Mouse (Mus musculus): ENCODE data around the gene Stk11. TPM values are rescaled to one million over a fixed set of nuclear protein-coding genes. Genes with fewer than 3 reads are reported as not detected.
A peak's percentile ranks its signal among the peaks of the same experiment; 100 is the strongest.

The Stk11 gene
- polyA plus RNA-seq, 1 experiment from 2014 or later, result 23.2 TPM

GRCm38 (mm10) chr10:80129846-80130245 is 14.2 kb downstream of the Stk11 start:
- no peak for DNase-seq (ENCODE audit: low spot score)

- DNase-seq (ENCODE audit: low spot score), result no peak
Measured at GRCm38 (mm10) chr10:80130403-80131031, 14.9 kb downstream of the Stk11 start.

GRCm38 (mm10) chr10:80131316-80131951 is 15.8 kb downstream of the Stk11 start:
- DNase-seq (ENCODE audit: low spot score), result peak; percentile 30

GRCm38 (mm10) chr10:80131952-80132350 is 16.3 kb downstream of the Stk11 start:
- no peak for DNase-seq (ENCODE audit: low spot score)

- DNase-seq (ENCODE audit: low spot score), result no peak
Measured at GRCm38 (mm10) chr10:80133226-80133849, 17.7 kb downstream of the Stk11 start.

- DNase-seq (ENCODE audit: low spot score), result no peak
Measured at GRCm38 (mm10) chr10:80134421-80134820, 18.8 kb downstream of the Stk11 start.

- no peak for DNase-seq (ENCODE audit: low spot score)
Measured at GRCm38 (mm10) chr10:80135161-80135560, 19.6 kb downstream of the Stk11 start.

- DNase-seq (ENCODE audit: low spot score), result no peak
Measured at GRCm38 (mm10) chr10:80135641-80136040, 20.0 kb downstream of the Stk11 start.

- DNase-seq (ENCODE audit: low spot score), result no peak
Measured at GRCm38 (mm10) chr10:80136179-80136951, 20.8 kb downstream of the Stk11 start.

- peak; percentile 50 for DNase-seq (ENCODE audit: low spot score)
Measured at GRCm38 (mm10) chr10:80136952-80137625, 21.5 kb downstream of the Stk11 start.

- peak; percentile 20 for DNase-seq (ENCODE audit: low spot score)
Measured at GRCm38 (mm10) chr10:80137626-80138552, 22.3 kb downstream of the Stk11 start.

GRCm38 (mm10) chr10:80138553-80139438 is 23.2 kb downstream of the Stk11 start, which contains the start of gene Atp5d:
TSS of gene Atp5d (plus strand) at chr10:80138632.
- peak; percentile 79 for DNase-seq (ENCODE audit: low spot score)

GRCm38 (mm10) chr10:80139439-80139775 is 23.8 kb downstream of the Stk11 start:
- no peak for DNase-seq (ENCODE audit: low spot score)

GRCm38 (mm10) chr10:80139975-80140665 is 24.5 kb downstream of the Stk11 start:
- DNase-seq (ENCODE audit: low spot score), result no peak

- DNase-seq (ENCODE audit: low spot score), result no peak
Measured at GRCm38 (mm10) chr10:80140666-80141035, 25.0 kb downstream of the Stk11 start, which contains the start of gene Cbarp. TSS of gene Cbarp (minus strand) at chr10:80140835.

GRCm38 (mm10) chr10:80141243-80141642 is 25.6 kb downstream of the Stk11 start:
- DNase-seq (ENCODE audit: low spot score), result peak; percentile 97

- DNase-seq (ENCODE audit: low spot score), result peak; percentile 98
Measured at GRCm38 (mm10) chr10:80141786-80142529, 26.4 kb downstream of the Stk11 start.

- no peak for DNase-seq (ENCODE audit: low spot score)
Measured at GRCm38 (mm10) chr10:80142530-80142925, 26.9 kb downstream of the Stk11 start.

Measured in thymus, postnatal 0 days (tissue).